Mouse (Mus musculus): ENCODE measurements around the gene Sh3tc1. TPM values are rescaled to one million over a fixed set of nuclear protein-coding genes. Genes with fewer than 3 reads are reported as not detected.

Gene Sh3tc1
- 3.8 and 6.4 TPM in 2 replicates for polyA plus RNA-seq (2015; fragmentation: Nextera tagmentation; extraction: Ambion mirVana)

GRCm38 (mm10) chr5:35739536-35740278 is at the start of gene Sh3tc1:
TSS of gene Sh3tc1 (minus strand) at chr5:35739987.

GRCm38 (mm10) chr5:35757639-35758001 is 17.8 kb upstream of the Sh3tc1 start, which contains the start of gene Ablim2:
TSS of gene Ablim2 (plus strand) at chr5:35757880.

GRCm38 (mm10) chr5:35679256-35680155 is 60.3 kb downstream of the Sh3tc1 start, which contains the start of gene Htra3:
TSS of gene Htra3 (minus strand) at chr5:35679782.

Other genes starting within 250 kb of the Sh3tc1 start
- gene Cpz, start 214.3 kb downstream of the Sh3tc1 start, polyA plus RNA-seq (2015; fragmentation: Nextera tagmentation; extraction: Ambion mirVana) = 37.1 and 41.0 TPM in 2 replicates
- 3.3 TPM in 2 replicates for gene Trmt44, start 164.9 kb downstream of the Sh3tc1 start, polyA plus RNA-seq (2015; fragmentation: Nextera tagmentation; extraction: Ambion mirVana)
- gene Acox3, start 156.9 kb downstream of the Sh3tc1 start, polyA plus RNA-seq (2015; fragmentation: Nextera tagmentation; extraction: Ambion mirVana) = 10.2 and 11.8 TPM in 2 replicates
- gene Htra3, start 60.2 kb downstream of the Sh3tc1 start, polyA plus RNA-seq (2015; fragmentation: Nextera tagmentation; extraction: Ambion mirVana) = 91.3 and 96.8 TPM in 2 replicates
- 0.33 and 0.46 TPM in 2 replicates for gene Ablim2, start 17.9 kb upstream of the Sh3tc1 start, polyA plus RNA-seq (2015; fragmentation: Nextera tagmentation; extraction: Ambion mirVana)
- gene Afap1, start 153.3 kb upstream of the Sh3tc1 start, polyA plus RNA-seq (2015; fragmentation: Nextera tagmentation; extraction: Ambion mirVana) = 30.3 and 42.7 TPM in 2 replicates

Data from urinary bladder, postnatal 0 days (tissue).